Mouse (Mus musculus) WW6 (cell line): Measurements from ENCODE around the gene Mpp3.

Experiments
- DNase-seq: peaks from one replicate; pipeline ENCODE4 v3.0.0-alpha.2; 2013; ENCODE audit warnings: low read depth, low spot score

The Mpp3 gene

GRCm38 (mm10) chr11:102028087-102028816, at the start of gene Mpp3:
TSS of gene Mpp3 (minus strand) at chr11:102028461.
- DNase-seq, result no peak

DNA sequence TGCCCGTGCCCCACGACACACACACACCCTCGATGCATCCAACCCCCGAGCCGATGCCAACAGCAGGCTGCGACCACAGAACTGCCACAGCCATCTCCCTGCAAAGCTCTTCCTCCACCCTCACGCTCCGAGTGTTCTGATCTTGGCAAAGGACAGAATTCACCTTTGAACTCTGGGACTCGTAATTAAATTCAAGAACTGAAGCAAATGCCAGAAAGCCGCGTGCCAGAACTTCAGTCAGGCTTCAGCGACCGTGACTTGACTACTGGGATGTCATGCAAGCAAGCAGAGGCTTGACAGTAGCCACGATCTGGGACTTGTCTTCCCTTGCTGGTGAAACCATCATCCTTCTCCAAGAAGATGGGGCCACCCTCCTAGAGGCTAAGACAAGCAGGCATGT, 45.5 kb upstream of the Mpp3 start:
- no peak for DNase-seq

DNA sequence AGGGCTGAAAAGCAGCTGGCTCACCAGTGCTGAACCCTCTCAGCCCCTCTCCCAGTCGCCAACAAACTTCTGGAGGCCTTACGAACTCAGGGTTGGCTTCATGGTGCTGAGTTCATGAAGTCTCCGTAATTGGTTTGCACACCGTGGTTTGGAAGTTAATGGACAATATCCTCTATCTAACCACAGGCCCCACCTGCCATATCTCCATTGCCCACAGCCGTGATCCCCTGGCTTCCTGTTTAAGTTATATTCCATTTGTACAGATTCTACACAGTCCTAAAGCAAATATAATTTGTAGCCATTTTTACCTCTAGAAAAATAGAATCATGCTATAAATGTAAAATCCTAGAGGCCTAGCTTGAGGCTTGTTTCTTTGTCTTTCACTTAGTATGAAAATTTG, 44.5 kb upstream of the Mpp3 start:
- no peak for DNase-seq

GRCm38 (mm10) chr11:102070426-102070825, 42.2 kb upstream of the Mpp3 start:
- no peak for DNase-seq

- DNase-seq, result no peak
Measured at GRCm38 (mm10) chr11:102069633-102070032, 41.4 kb upstream of the Mpp3 start.

GRCm38 (mm10) chr11:102068969-102069368, 40.7 kb upstream of the Mpp3 start:
- no peak for DNase-seq

DNA sequence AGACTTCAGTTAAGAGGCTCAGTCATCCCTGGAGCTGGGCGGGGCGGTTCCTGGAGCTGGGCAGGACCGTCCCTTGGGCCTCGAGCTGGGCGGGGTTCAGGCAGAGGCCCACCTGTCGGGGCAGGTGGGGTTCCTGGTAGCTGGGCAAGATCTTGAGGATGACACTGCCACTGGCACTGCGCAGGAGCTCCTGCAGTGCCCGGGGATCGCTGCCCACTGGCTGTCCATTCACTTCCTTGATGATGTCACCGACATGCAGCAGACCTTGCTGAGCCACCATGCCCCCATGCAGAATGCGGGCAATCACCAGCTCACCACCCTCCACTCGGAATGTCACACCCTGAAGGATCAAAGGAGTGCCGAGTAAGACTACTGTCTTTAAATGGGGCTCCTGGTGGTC, 34.8 kb upstream of the Mpp3 start:
- no peak for DNase-seq

GRCm38 (mm10) chr11:102061941-102062473, 33.7 kb upstream of the Mpp3 start:
- DNase-seq, result no peak

GRCm38 (mm10) chr11:102061236-102061940, 33.1 kb upstream of the Mpp3 start:
- no peak for DNase-seq

- DNase-seq, result peak; percentile 47
Measured at GRCm38 (mm10) chr11:102053847-102054246, 25.6 kb upstream of the Mpp3 start.

GRCm38 (mm10) chr11:102053183-102053582, 24.9 kb upstream of the Mpp3 start:
- DNase-seq, result no peak

DNA sequence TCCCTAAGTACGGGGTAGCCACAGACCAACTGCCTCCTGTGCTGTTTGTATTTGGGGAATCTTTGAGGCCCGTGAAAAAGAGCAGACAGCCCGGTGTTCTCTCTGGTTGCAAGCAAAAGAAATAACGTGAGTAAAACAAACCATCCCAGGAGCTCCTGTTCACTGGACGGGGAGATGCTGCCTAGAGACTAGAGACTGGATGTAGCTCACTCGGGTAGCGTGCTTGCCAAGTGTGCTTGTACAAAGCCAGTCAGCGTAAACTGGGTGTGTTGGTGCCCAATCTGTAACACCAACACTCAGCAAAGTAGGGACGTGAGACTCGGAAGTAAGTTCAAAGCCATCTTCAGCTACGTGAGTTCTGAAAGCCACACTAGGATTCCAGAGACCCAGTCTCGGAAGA, 24.4 kb upstream of the Mpp3 start:
- no peak for DNase-seq

DNA sequence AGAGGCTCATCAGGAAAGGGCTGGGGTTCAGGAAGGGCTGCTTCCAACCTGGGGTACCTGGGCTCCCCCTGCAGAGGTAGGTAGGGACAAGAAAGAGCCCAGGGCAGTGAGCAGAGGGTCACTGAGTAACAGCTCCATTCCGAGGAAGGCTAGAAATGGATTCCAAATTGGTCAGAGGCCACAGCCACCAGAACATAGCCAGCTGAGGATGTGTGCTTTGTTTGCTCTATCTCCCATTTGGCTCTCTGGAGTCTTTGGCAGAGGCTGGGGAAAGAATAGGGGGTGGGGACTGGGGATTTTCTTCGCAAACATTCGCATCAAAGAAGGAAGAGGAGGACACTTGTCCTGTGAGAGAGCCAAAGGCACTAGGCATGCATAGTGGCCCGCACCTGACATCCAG, 23.7 kb upstream of the Mpp3 start:
- no peak for DNase-seq

- DNase-seq, result no peak
Measured at GRCm38 (mm10) chr11:102051541-102051940, 23.3 kb upstream of the Mpp3 start.

GRCm38 (mm10) chr11:102049875-102050482, 21.7 kb upstream of the Mpp3 start:
- DNase-seq, result no peak

DNA sequence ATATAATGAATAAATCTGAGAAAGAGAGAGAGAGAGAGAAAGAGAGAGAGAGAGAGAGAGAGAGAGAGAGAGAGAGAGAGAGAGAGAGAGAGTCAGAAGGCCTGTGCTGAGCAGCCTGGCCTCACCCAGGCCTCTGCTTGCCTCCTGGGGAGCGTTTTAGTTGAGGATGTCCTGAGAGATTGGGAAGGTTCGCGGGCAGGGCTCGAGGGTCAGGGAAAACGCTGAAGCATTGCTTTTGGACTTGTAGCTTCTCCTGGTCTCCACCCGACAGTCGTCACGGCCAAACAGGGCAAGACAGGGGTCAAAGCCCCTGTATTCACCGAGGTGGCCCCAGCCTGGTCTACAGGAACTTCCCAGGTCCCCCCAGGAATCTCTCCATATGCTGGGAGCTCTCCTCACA, 18.3 kb upstream of the Mpp3 start:
- DNase-seq, result no peak

- no peak for DNase-seq
Measured at GRCm38 (mm10) chr11:102044691-102045212, 16.5 kb upstream of the Mpp3 start.

DNA sequence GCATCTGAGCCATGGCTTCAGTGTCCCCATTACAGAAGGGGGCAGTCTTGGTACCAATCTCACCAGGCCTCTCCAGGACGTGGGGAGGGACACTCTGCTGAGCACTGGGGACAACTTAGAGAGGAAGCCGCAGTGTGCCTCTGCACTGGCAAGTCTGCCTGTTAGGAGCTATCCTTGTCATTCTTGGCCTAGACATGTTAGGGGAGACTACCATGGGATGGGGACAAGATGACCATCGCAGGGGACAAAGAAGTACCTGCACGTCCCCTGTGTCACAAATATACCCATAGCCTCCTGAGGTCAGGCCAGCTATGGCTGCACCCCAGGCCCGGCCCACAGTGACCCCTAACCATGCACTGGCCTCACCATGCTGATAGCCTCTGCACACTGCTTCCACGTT, 15.1 kb upstream of the Mpp3 start:
- no peak for DNase-seq

DNA sequence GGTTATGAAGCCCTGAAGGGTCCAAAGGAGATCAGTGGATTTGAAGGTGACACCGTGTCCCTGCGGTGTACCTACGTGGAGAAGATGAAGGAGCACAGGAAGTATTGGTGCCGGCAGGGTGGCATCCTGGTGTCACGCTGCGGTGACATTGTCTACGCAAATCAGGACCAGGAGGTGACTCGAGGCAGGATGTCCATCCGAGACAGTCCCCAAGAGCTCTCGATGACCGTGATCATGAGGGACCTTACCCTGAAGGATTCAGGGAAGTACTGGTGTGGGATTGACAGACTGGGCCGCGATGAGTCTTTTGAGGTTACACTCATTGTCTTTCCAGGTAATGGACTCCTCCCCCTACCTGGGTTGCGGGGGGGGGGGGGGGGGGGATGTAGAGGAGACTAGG, 14.7 kb upstream of the Mpp3 start:
- DNase-seq, result no peak

DNA sequence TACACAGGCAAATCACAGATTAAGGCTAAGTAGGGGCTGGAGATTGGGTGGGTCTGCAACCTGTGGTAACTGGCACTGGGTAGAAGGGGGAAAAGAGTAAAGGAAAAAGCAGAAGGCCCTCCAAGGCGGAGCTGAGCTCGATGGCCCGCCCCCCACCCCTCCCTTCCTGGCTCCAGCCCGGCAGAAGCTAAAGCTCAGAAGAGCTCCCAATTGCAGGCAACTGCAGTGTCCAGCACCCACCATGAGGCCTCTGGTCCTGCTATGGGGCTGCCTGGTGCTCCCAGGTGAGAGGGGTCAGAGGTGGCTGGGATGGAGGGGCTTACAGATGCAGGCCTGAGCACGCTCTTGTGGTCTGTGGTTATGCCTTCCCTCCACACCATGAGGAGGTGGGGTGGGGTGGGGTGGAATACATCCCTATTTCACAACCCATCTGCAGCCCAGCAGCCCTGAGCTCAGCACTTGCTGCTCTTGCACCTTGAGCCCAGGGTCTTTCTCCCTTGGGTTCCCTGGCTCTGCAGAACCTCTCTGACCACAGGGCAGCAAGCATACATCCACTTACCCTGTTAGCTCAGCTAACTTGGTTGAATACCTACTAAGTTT, 13.2 kb upstream of the Mpp3 start, which contains the start of gene Cd300lg:
TSS of gene Cd300lg (plus strand) at position 160 of the 600 bp plus-strand sequence.
- no peak for DNase-seq

GRCm38 (mm10) chr11:102040646-102041045, 12.4 kb upstream of the Mpp3 start:
- DNase-seq, result no peak

DNA sequence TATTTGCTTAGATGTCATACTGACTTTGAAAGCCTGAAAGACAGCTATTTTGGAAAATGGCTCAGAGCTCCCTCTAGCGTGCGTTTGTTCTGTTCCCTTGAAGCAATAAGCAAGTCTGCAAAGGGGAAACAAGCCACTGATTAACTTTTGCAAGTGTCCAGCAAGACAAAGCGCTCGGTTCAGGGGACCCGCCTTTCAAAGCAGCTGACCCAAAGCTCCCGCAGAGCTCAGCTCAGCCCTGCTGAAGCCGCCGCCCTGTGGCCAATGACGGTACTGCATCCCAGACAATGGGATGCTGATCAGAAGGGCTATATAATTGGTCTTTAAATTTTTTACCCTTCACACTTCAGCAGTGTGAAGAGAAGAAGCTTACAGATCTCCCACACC, 11.9 kb upstream of the Mpp3 start:
- peak; percentile 94 for DNase-seq
